Mouse (Mus musculus): ENCODE measurements at regions not wholly inside any gene's neighbourhood (a gene's known extent, or its start where the extent isn't known, plus 50 kb on each side); places are given as distances from the start of the nearest gene placed in this dataset.
A peak's percentile ranks its signal among the peaks of the same experiment; 100 is the strongest.

DNA sequence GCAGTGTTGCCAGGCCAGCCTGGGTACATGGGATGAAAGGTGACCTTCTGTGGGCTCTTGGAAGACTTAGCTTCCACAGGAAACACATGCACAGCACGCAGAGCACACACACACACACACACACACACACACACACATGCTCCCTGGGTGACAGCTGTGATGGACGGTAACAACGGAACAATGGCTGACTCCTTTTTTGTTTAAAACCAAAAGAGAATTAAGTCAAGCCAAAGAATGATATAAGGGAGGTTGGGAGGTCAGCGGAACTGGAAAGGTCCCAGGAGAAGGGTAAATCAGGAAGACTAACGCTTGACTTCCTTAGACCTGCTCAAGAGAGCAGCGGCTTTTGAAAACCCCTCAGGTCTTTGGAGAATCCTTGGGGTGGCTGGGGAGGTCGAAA lies 150.0 kb upstream of the Egln3 start:
- Histone ChIP-seq H3K36me3 (ENCODE audit: control insufficient read depth, insufficient read depth, low read length) (no peaks in the 10 kb centered on the region), H3K27ac (replicated peaks; ENCODE audit: low read depth, low read length) (no peak overlapping the region), H3K4me2 (ENCODE audit: low read depth, severe bottlenecking) (no peak overlapping the region), H3K4me1 (ENCODE audit: control insufficient read depth, insufficient read depth, low read length) (no peaks in the 10 kb centered on the region), H3K9ac (ENCODE audit: low read length) (no peak overlapping the region), H3K27me3 (ENCODE audit: control insufficient read depth, insufficient read depth, low read length) (no peaks in the 10 kb centered on the region), H3K9me3 (ENCODE audit: control insufficient read depth, low read length) (no peaks in the 10 kb centered on the region), H3K4me3 (ENCODE audit: low read depth, low read length) (no peak overlapping the region)
- ATAC-seq (ENCODE audit: insufficient number of reproducible peaks, low FRiP score, low TSS enrichment, low read depth), result no peak
- no peak for DNase-seq (ENCODE audit: low spot score)
- WGBS, result 79% methylated on average over 7 of the region's 7 CpGs

DNA sequence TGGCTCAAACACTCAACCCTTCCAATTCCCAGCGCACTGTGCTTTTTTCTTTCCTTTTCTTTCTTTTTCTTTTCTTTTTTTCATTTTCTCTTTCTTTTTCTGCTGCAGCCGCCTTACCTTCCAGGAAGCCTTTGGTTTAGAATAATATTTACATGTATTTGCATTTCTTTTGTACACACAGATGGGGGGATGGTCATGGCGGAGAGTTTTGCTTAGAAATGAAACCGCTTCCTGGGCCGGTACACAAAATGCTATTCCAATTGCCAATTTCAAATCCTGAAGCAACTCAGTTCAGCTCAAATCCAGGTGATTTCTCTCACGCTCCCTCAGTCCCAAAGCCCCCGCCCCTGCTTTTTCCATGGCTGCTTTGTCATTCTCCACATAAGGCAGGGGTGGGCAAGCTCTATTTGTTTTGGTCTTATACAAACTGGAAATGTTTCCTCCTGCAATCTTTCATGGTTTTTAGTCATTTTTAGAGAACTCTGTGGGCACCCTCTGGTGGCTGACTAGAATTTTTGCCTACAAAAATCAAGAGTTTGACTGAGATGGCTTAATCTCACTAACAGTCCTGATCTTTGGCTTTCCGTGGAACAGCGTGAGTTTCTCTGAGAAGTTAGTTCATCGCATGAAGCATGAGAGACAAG lies 149.4 kb upstream of the Egln3 start:
- ATAC-seq (ENCODE audit: insufficient number of reproducible peaks, low FRiP score, low TSS enrichment, low read depth), result no peak
- Histone ChIP-seq H3K4me2 (ENCODE audit: low read depth, severe bottlenecking) (no peak overlapping the region), H3K36me3 (ENCODE audit: control insufficient read depth, insufficient read depth, low read length) (no peaks in the 10 kb centered on the region), H3K27me3 (ENCODE audit: control insufficient read depth, insufficient read depth, low read length) (no peaks in the 10 kb centered on the region), H3K27ac (replicated peaks; ENCODE audit: low read depth, low read length) (no peak overlapping the region), H3K9me3 (ENCODE audit: control insufficient read depth, low read length) (no peaks in the 10 kb centered on the region), H3K4me1 (ENCODE audit: control insufficient read depth, insufficient read depth, low read length) (no peaks in the 10 kb centered on the region), H3K9ac (ENCODE audit: low read length) (no peak overlapping the region), H3K4me3 (ENCODE audit: low read depth, low read length) (no peak overlapping the region)
- peak; percentile 27 for DNase-seq (ENCODE audit: low spot score)
- 87% methylated on average over 10 of the region's 10 CpGs for WGBS

DNA sequence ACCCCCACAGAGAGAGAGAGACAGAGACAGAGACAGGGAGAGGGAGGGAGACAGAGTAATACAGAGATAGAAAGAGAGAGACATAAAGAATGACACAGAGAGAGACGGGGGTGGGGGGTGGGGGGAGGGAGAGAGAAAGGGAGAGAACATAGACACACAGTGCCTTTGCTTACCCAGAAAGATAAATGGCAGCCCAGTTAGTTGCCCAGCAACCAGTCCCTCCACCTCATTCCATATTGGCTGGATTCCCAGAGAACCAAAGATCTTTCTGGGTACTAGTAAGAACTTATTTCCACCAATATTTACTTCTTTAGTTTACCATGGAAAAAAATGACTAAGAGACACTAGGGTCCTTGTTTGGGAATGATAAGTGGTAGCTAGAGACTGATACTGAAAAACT lies 146.6 kb upstream of the Egln3 start:
- Histone ChIP-seq H3K9ac (ENCODE audit: low read length) (no peak overlapping the region), H3K4me2 (ENCODE audit: low read depth, severe bottlenecking) (no peak overlapping the region), H3K27ac (replicated peaks; ENCODE audit: low read depth, low read length) (no peak overlapping the region), H3K4me3 (ENCODE audit: low read depth, low read length) (no peak overlapping the region), H3K4me1 (ENCODE audit: control insufficient read depth, insufficient read depth, low read length) (no peaks in the 10 kb centered on the region), H3K9me3 (ENCODE audit: control insufficient read depth, low read length) (no peaks in the 10 kb centered on the region), H3K27me3 (ENCODE audit: control insufficient read depth, insufficient read depth, low read length) (no peaks in the 10 kb centered on the region), H3K36me3 (ENCODE audit: control insufficient read depth, insufficient read depth, low read length) (no peaks in the 10 kb centered on the region)
- WGBS, result 83% methylated on average over 1 of the region's 1 CpGs
- no peak for DNase-seq (ENCODE audit: low spot score)
- no peak for ATAC-seq (ENCODE audit: insufficient number of reproducible peaks, low FRiP score, low TSS enrichment, low read depth)

DNA sequence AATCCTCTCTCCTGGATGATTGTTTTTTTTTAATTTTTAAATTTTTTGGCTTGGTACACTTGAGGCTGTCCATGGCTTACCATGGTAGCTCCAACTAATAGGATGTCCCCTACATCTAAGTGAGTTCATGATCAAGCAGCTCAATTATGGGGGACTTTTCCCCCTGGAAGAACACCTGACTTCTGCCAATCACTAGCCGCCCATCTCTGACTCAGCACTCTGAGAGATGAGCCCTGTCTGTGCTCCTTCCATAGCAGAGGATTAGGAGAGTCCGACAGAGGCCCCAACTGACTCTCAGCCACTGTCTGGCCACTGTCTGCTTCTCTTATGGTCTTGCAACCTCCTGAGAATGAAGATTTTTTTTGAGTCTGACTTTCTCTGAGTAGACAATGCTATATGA lies 145.7 kb upstream of the Egln3 start:
- Histone ChIP-seq H3K9ac (ENCODE audit: low read length) (no peak overlapping the region), H3K9me3 (ENCODE audit: control insufficient read depth, low read length) (no peaks in the 10 kb centered on the region), H3K27ac (replicated peaks; ENCODE audit: low read depth, low read length) (no peak overlapping the region), H3K36me3 (ENCODE audit: control insufficient read depth, insufficient read depth, low read length) (no peaks in the 10 kb centered on the region), H3K4me1 (ENCODE audit: control insufficient read depth, insufficient read depth, low read length) (no peaks in the 10 kb centered on the region), H3K4me3 (ENCODE audit: low read depth, low read length) (no peak overlapping the region), H3K27me3 (ENCODE audit: control insufficient read depth, insufficient read depth, low read length) (no peaks in the 10 kb centered on the region), H3K4me2 (ENCODE audit: low read depth, severe bottlenecking) (no peak overlapping the region)
- DNase-seq (ENCODE audit: low spot score) (no peak), ATAC-seq (ENCODE audit: insufficient number of reproducible peaks, low FRiP score, low TSS enrichment, low read depth) (no peak)
- 79% methylated on average over 2 of the region's 2 CpGs for WGBS

DNA sequence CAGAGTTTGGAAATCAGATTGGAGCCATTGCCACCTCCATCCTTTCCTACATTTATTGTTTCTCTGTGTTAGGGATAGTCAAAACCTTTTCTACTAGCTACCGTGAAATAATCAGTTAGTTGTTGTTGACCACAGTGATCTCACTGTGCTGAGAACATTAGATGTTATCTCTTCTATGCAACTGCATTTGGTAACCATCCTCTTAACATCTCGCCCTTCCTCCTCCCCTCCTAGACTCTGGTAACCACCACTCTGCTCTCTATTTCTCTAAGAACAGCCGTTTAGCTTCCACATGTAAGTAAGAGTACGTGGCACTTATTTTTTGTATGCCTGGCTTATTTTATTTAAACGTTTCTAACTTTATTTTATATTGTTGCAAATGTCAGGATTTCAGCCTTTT lies 139.8 kb upstream of the Egln3 start:
- Histone ChIP-seq H3K4me1 (ENCODE audit: control insufficient read depth, insufficient read depth, low read length) (no peaks in the 10 kb centered on the region), H3K9me3 (ENCODE audit: control insufficient read depth, low read length) (no peaks in the 10 kb centered on the region), H3K36me3 (ENCODE audit: control insufficient read depth, insufficient read depth, low read length) (no peaks in the 10 kb centered on the region), H3K27ac (replicated peaks; ENCODE audit: low read depth, low read length) (no peak overlapping the region), H3K27me3 (ENCODE audit: control insufficient read depth, insufficient read depth, low read length) (no peaks in the 10 kb centered on the region), H3K4me2 (ENCODE audit: low read depth, severe bottlenecking) (no peak overlapping the region), H3K4me3 (ENCODE audit: low read depth, low read length) (no peak overlapping the region), H3K9ac (ENCODE audit: low read length) (no peak overlapping the region)
- 85% methylated on average over 5 of the region's 5 CpGs for WGBS
- ATAC-seq (ENCODE audit: insufficient number of reproducible peaks, low FRiP score, low TSS enrichment, low read depth) (no peak), DNase-seq (ENCODE audit: low spot score) (no peak)

DNA sequence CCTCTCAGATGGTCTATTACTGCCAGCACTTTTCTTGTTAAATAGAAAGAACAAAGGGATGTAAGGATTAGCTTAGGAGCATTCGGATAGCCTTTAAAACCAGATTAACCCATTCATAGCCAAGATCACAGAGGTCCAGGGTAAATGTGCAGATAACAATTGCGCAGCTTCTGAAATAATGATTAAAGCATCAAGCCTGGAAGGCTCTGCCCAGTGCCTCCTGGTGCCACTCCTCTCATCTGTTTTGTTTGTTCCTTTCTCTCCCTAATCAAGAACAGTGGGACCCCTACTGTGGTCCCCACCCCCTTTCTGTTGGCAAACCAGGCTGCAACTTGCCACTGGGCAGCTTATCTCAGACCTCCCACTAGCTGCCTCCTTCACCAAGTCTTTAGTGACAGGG lies 131.8 kb upstream of the Egln3 start:
- WGBS, result 15% methylated on average over 2 of the region's 2 CpGs
- no peak for ATAC-seq (ENCODE audit: insufficient number of reproducible peaks, low FRiP score, low TSS enrichment, low read depth)
- no peaks in the 10 kb centered on the region for H3K4me1 ChIP-seq (ENCODE audit: control insufficient read depth, insufficient read depth, low read length)
- H3K4me2 ChIP-seq (ENCODE audit: low read depth, severe bottlenecking), result no peak overlapping the region
- no peaks in the 10 kb centered on the region for H3K9me3 ChIP-seq (ENCODE audit: control insufficient read depth, low read length)
- H3K27me3 ChIP-seq (ENCODE audit: control insufficient read depth, insufficient read depth, low read length), result no peaks in the 10 kb centered on the region
- H3K9ac ChIP-seq (ENCODE audit: low read length), result no peak overlapping the region
- DNase-seq (ENCODE audit: low spot score), result no peak
- H3K4me3 ChIP-seq (ENCODE audit: low read depth, low read length), result no peak overlapping the region
- no peaks in the 10 kb centered on the region for H3K36me3 ChIP-seq (ENCODE audit: control insufficient read depth, insufficient read depth, low read length)
- no peak overlapping the region for H3K27ac ChIP-seq (replicated peaks; ENCODE audit: low read depth, low read length)

DNA sequence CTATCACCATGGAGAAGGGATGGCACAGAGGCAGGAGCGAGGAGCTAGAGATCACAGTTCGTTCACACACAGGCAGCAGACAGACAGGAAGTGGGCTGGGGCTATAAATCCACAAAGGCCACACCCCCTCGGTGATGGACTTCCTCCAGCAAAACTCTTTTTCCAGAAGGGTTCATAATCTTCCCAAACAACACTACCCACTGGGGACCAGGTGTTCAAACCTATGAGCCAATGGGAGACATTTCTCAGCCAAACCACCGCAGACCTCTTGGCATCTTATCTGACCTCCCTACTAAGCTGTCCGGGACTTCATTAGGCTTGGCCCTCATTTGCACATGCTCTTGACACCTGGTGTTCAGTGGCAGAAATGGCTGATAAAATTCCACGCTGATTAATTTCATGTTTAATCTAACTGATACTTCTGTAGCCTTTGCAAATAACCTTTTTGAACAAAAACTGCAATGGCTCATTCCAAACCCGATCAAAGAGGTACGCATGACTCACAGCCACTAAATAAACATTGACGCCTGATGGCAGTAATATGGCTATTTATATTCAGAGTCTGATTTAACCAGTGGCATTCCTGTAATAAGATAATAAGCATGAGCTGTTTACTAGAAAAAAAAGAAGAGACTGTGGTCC lies 131.0 kb upstream of the Egln3 start:
- WGBS, result 72% methylated on average over 9 of the region's 9 CpGs
- no peak overlapping the region for H3K27ac ChIP-seq (replicated peaks; ENCODE audit: low read depth, low read length)
- no peaks in the 10 kb centered on the region for H3K27me3 ChIP-seq (ENCODE audit: control insufficient read depth, insufficient read depth, low read length)
- DNase-seq (ENCODE audit: low spot score) (no peak), ATAC-seq (ENCODE audit: insufficient number of reproducible peaks, low FRiP score, low TSS enrichment, low read depth) (no peak)
- H3K9ac ChIP-seq (ENCODE audit: low read length), result no peak overlapping the region
- H3K4me2 ChIP-seq (ENCODE audit: low read depth, severe bottlenecking), result no peak overlapping the region
- no peak overlapping the region for H3K4me3 ChIP-seq (ENCODE audit: low read depth, low read length)
- H3K4me1 ChIP-seq (ENCODE audit: control insufficient read depth, insufficient read depth, low read length), result no peaks in the 10 kb centered on the region
- H3K36me3 ChIP-seq (ENCODE audit: control insufficient read depth, insufficient read depth, low read length), result no peaks in the 10 kb centered on the region
- no peaks in the 10 kb centered on the region for H3K9me3 ChIP-seq (ENCODE audit: control insufficient read depth, low read length)

DNA sequence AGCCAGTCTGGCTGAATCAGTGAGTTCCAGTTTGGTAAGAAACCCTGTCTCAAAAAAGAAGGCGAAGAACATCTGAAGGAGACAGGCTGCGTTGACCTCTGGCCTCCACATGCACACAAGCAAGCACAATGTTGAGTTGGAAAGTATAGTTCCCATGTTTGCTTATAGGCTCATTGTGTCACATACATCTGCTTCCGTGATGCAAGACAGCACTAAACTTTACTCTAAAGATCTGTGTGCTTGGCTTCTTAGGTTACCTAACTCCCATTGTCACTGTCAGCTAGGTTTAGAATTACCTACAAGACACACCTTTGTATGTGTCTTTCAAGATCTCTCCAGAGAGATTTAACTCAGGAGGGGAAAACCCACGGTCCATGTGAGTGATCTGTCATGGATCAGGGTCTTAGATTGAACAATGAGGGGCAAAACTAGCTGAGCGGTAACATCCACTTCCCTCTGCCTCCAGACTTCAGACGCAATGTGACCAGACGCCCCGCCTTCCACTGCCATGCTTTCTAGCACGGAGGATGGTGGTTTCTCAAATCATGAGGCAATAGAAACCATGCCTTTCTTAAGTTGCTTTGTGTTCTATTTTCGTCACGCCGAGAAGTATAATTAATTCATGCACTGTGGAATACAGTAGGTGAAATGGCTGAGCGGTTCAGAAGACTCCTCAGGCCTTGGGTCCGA lies 130.1 kb upstream of the Egln3 start:
- WGBS, result 91% methylated on average over 14 of the region's 14 CpGs
- Histone ChIP-seq H3K27me3 (ENCODE audit: control insufficient read depth, insufficient read depth, low read length) (no peaks in the 10 kb centered on the region), H3K9me3 (ENCODE audit: control insufficient read depth, low read length) (no peaks in the 10 kb centered on the region), H3K27ac (replicated peaks; ENCODE audit: low read depth, low read length) (no peak overlapping the region), H3K4me1 (ENCODE audit: control insufficient read depth, insufficient read depth, low read length) (no peaks in the 10 kb centered on the region), H3K36me3 (ENCODE audit: control insufficient read depth, insufficient read depth, low read length) (no peaks in the 10 kb centered on the region), H3K9ac (ENCODE audit: low read length) (no peak overlapping the region), H3K4me3 (ENCODE audit: low read depth, low read length) (no peak overlapping the region), H3K4me2 (ENCODE audit: low read depth, severe bottlenecking) (no peak overlapping the region)
- ATAC-seq (ENCODE audit: insufficient number of reproducible peaks, low FRiP score, low TSS enrichment, low read depth) (no peak), DNase-seq (ENCODE audit: low spot score) (no peak)

All from limb, embryonic 11.5 days (tissue).